Mouse (Mus musculus): ENCODE measurements around the gene Dcaf6. TPM values are rescaled to one million over a fixed set of nuclear protein-coding genes. Genes with fewer than 3 reads are reported as not detected.

Dcaf6 gene
- total RNA-seq, 2 experiments from 2014 or later, result 276 to 287 TPM

GRCm38 (mm10) chr1:165302455-165303208 lies 157.6 kb downstream of the Dcaf6 start:
- intact Hi-C loops (cut with DNase I), result no loop called here

GRCm38 (mm10) chr1:165301567-165301966 lies 158.7 kb downstream of the Dcaf6 start:
- Histone ChIP-seq H3K27ac (no peak overlapping the region), H3K4me3 (no peak overlapping the region)
- intact Hi-C loops (cut with DNase I), result no loop called here
- DNase-seq, result no peak
- TF ChIP-seq CTCF (IDR thresholded peaks at IDR 0.05), result no peak

More at GRCm38 (mm10) chr1:165302455-165303208, 157.6 kb downstream of the Dcaf6 start:
- H3K27ac ChIP-seq, result no peak overlapping the region
- DNase-seq, result no peak
- no peak for TF ChIP-seq CTCF (IDR thresholded peaks at IDR 0.05)
- no peak overlapping the region for H3K4me3 ChIP-seq

GRCm38 (mm10) chr1:165301108-165301507 lies 159.2 kb downstream of the Dcaf6 start:
- Histone ChIP-seq H3K4me3 (no peak overlapping the region), H3K27ac (no peak overlapping the region)
- intact Hi-C loops (cut with DNase I), result no loop called here
- no peak for TF ChIP-seq CTCF (IDR thresholded peaks at IDR 0.05)
- DNase-seq, result no peak

- no peak within 1 kb of the TSS for H3K4me3 ChIP-seq
- H3K27ac ChIP-seq, result no peak within 1 kb of the TSS
- intact Hi-C loops (cut with DNase I), result no loop called here
- no peak for DNase-seq
- no peak for TF ChIP-seq CTCF (IDR thresholded peaks at IDR 0.05)
Observed at GRCm38 (mm10) chr1:165295489-165295888, 164.8 kb downstream of the Dcaf6 start, which contains the start of gene Gpr161. Gpr161 (plus strand) TSS chr1:165295789.

GRCm38 (mm10) chr1:165291606-165292005 lies 168.7 kb downstream of the Dcaf6 start:
- Histone ChIP-seq H3K4me3 (no peak overlapping the region), H3K27ac (peak overlapping the region; percentile 24; the same call in 1 of the 2 replicates)
- TF ChIP-seq CTCF (IDR thresholded peaks at IDR 0.05), result no peak
- no peak for DNase-seq
- intact Hi-C loops (cut with DNase I), result no loop called here

- TF ChIP-seq CTCF (IDR thresholded peaks at IDR 0.05), result peak; percentile 34; the same call in 1 of the 2 replicates
- Histone ChIP-seq H3K27ac (no peak overlapping the region), H3K4me3 (no peak overlapping the region)
- intact Hi-C loops (cut with DNase I), result no loop called here
- DNase-seq, result no peak
Observed at GRCm38 (mm10) chr1:165289831-165290230, 170.4 kb downstream of the Dcaf6 start.

GRCm38 (mm10) chr1:165288165-165288564 lies 172.1 kb downstream of the Dcaf6 start:
- no peak overlapping the region for H3K4me3 ChIP-seq
- intact Hi-C loops (cut with DNase I), result no loop called here
- no peak for DNase-seq
- TF ChIP-seq CTCF (IDR thresholded peaks at IDR 0.05), result no peak
- no peak overlapping the region for H3K27ac ChIP-seq

GRCm38 (mm10) chr1:165284096-165284495 lies 176.2 kb downstream of the Dcaf6 start:
- intact Hi-C loops (cut with DNase I), result no loop called here
- no peak overlapping the region for H3K4me3 ChIP-seq
- no peak for TF ChIP-seq CTCF (IDR thresholded peaks at IDR 0.05)
- no peak for DNase-seq
- H3K27ac ChIP-seq, result no peak overlapping the region

- DNase-seq, result no peak
- Histone ChIP-seq H3K27ac (no peak overlapping the region), H3K4me3 (peak overlapping the region; percentile 89)
- TF ChIP-seq CTCF (IDR thresholded peaks at IDR 0.05), result no peak
- intact Hi-C loops (cut with DNase I), result no loop called here
Observed at GRCm38 (mm10) chr1:165282967-165283345, 177.3 kb downstream of the Dcaf6 start.

GRCm38 (mm10) chr1:165282222-165282966 lies 177.9 kb downstream of the Dcaf6 start:
- H3K4me3 ChIP-seq, result peak overlapping the region; percentile 89
- DNase-seq, result peak; percentile 34
- H3K27ac ChIP-seq, result peak overlapping the region; percentile 77
- intact Hi-C loops (cut with DNase I), result no loop called here
- TF ChIP-seq CTCF (IDR thresholded peaks at IDR 0.05), result no peak

GRCm38 (mm10) chr1:165281351-165282221 lies 178.7 kb downstream of the Dcaf6 start:
- peak overlapping the region; percentile 77 for H3K27ac ChIP-seq

GRCm38 (mm10) chr1:165280741-165281140 lies 179.5 kb downstream of the Dcaf6 start:
- H3K27ac ChIP-seq, result peak overlapping the region; percentile 77; the same call in 1 of the 2 replicates

More at GRCm38 (mm10) chr1:165281351-165282221, 178.7 kb downstream of the Dcaf6 start:
- H3K4me3 ChIP-seq, result peak overlapping the region; percentile 89
- peak; percentile 86 for DNase-seq
- intact Hi-C loops (cut with DNase I), result no loop called here
- no peak; the same call in 1 of the 2 replicates for TF ChIP-seq CTCF (IDR thresholded peaks at IDR 0.05)

More at GRCm38 (mm10) chr1:165280741-165281140, 179.5 kb downstream of the Dcaf6 start:
- peak overlapping the region; percentile 89 for H3K4me3 ChIP-seq
- no peak for TF ChIP-seq CTCF (IDR thresholded peaks at IDR 0.05)
- DNase-seq, result no peak
- intact Hi-C loops (cut with DNase I), result no loop called here

Other genes starting within 250 kb of the Dcaf6 start
- 10 to 100 TPM; 19.7 to 20.9 TPM for gene Tiprl, start 223.5 kb downstream of the Dcaf6 start, total RNA-seq (2021)
- 1 to 10 TPM; 1.0 to 1.3 TPM for gene Gpr161, start 164.7 kb downstream of the Dcaf6 start, total RNA-seq (2021)
- gene Mpc2, start 162 bp upstream of the Dcaf6 start, total RNA-seq (2021), result 100 to 1,000 TPM; 302 to 421 TPM
- gene Adcy10, start 24.7 kb upstream of the Dcaf6 start, total RNA-seq (2021), result not detected
- 1 to 10 TPM; 7.0 to 8.7 TPM for gene Mpzl1, start 174.1 kb upstream of the Dcaf6 start, total RNA-seq (2021)
- 10 to 100 TPM; 93.3 to 95.0 TPM for gene Rcsd1, start 249.3 kb upstream of the Dcaf6 start, total RNA-seq (2021)

Measured in gastrocnemius, adult 2 months (tissue).